Mouse (Mus musculus) embryonic facial prominence, embryonic 10.5 days (tissue): ENCODE measurements around the gene Gm20823. TPM values are rescaled to one million over a fixed set of nuclear protein-coding genes. Genes with fewer than 3 reads are reported as not detected.
"Not testable (repeated sequence)": the region's sequence is repeated elsewhere in the genome, so short reads cannot be mapped to it uniquely, and the experiment has no call there.

ENCODE experiments used
- DNase-seq: peaks from one replicate; pipeline ENCODE4 v3.0.0-alpha.2; 2017; ENCODE audit warnings: low spot score
- H3K27ac ChIP-seq: fragments of 300-500 bp; sonication (generic); replicated peaks from 2 replicates; pipeline ENCODE4 v1.5.1; 2016; ENCODE audit warnings: mild to moderate bottlenecking
- H3K27me3 ChIP-seq: fragments of 300-500 bp; sonication (generic); replicated peaks from 2 replicates; pipeline ENCODE4 v1.6.1; 2016; ENCODE audit warnings: low read depth, mild to moderate bottlenecking; ENCODE audit not compliant: poor library complexity, severe bottlenecking
- H3K36me3 ChIP-seq: fragments of 300-500 bp; sonication (generic); replicated peaks from 2 replicates; pipeline ENCODE4 v1.6.1; 2016; ENCODE audit warnings: mild to moderate bottlenecking, moderate library complexity
- H3K4me1 ChIP-seq: fragments of 300-500 bp; sonication (generic); 2 replicates; pipeline ENCODE4 v1.6.1; 2016
- H3K4me3 ChIP-seq: fragments of 300-500 bp; sonication (generic); 2 replicates; pipeline ENCODE4 v1.5.1; 2016; ENCODE audit warnings: mild to moderate bottlenecking, moderate library complexity
- H3K9me3 ChIP-seq: fragments of 300-500 bp; sonication (generic); 2 replicates; pipeline ENCODE4 v1.6.1; 2016; ENCODE audit warnings: mild to moderate bottlenecking
- WGBS: fragments of 180-500 bp; shearing (Covaris S2); methylation state at CpG from one replicate; pipeline ENCODE4 v1.1.7; 2016; 5-methylcytosine and 5-hydroxymethylcytosine counted together
- polyA plus RNA-seq: library from polyadenylated mRNA; unstranded; fragments of >200 nt; fragmentation: Nextera tagmentation; extraction: Ambion mirVana; gene quantifications from 2 replicates; pipeline ENCODE4 v1.2.1, GENCODE M21; 2016

The Gm20823 gene
- not detected in 2 replicates for polyA plus RNA-seq

GRCm38 (mm10) chrY:62464745-62465144 lies at the start of gene Gm20823:
Gene Gm20823 (minus strand): TSS chrY:62464845.
- not testable (repeated sequence) for H3K4me1 ChIP-seq, H3K4me3 ChIP-seq, DNase-seq, H3K36me3 ChIP-seq, H3K9me3 ChIP-seq, H3K27me3 ChIP-seq, H3K27ac ChIP-seq
- no CpG with 5 or more reads among the region's 4 CpGs for WGBS
